Mouse (Mus musculus) MEL-GATA-1-ER (cell line): ENCODE data around the gene Pou6f1.

Experiments
- DNase-seq: peaks from one replicate; pipeline ENCODE4 v3.0.0-alpha.2; 2012; ENCODE audit warnings: low read depth; ENCODE audit errors: extremely low read depth

The Pou6f1 gene

DNA sequence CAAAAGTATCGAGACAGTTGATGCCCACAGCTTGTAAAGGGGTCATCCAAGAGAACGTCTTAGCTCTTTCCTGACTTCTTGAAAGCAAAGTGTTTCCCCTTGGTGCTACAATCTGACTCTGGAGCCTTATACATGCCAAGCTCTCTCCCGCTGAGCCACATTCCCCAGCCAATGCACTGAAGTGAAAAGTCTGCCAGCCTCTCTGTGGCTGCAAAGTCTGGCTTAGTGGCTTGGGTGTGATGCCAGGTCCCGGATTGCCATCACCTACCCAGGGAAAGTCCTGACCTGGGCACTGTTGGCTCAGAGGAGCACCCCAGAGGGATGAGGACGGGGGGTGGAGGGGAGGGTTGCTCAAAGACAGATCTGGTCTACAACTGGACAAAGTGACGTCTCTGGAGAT, 23.0 kb downstream of the Pou6f1 start:
- DNase-seq: no peak

DNA sequence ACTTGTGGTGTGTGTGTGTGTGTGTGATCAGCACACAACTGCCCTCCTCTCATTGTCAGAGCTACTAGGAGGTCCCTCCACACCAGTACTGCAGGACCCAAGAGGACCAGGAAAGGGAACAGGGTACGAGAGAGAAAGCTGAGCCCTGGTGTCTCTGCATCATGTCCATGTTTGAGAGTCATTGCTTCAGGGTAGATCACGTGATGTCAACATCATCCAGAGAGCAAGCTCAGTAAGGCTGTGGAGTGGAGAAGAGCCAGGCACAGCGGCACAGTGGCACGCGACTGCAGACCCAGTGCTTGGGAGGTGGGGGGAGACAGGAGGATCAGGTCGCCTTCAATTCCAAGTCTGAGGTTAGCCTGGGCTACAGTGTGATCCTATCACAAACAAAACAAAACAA, 23.4 kb downstream of the Pou6f1 start:
- DNase-seq: no peak

DNA sequence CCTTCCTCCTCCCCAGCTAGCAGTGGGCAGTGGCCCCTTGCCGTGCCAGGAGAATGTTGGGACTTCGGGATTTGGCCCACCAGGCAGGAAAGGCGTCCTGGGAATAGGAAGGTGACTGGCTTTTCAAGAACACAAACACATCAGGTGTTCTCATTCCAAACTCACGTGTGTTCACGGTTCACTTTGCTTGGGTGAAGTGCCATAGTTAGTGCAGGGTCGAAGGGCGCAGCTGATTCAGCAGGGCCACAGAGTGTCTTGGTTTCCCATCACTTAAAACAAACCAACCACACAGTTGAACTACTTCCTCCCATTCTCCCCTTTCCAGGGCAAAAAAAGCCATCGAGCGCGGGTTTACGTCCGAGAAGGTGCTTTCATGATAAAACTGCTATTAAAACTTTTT, 24.4 kb downstream of the Pou6f1 start:
- DNase-seq: no peak

DNA sequence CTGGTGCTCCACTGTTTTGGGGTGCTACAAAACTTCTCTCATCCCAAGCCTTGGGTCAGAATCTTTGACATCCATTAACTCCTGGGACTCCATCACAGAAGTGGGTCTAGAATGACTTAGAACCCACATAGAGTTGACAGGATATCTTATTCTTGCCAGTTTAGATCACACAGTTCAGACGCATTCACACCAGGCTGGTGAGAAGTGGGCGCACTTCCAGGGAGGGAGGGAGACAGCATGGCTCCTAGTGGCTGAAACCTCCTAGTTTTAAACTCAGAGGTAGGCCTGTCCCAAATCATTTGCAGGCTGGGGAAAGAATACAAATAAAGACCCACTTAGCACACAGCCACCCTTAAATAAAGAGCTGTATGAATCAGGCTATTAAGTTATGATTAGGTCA, 25.4 kb downstream of the Pou6f1 start:
- DNase-seq: no peak

DNA sequence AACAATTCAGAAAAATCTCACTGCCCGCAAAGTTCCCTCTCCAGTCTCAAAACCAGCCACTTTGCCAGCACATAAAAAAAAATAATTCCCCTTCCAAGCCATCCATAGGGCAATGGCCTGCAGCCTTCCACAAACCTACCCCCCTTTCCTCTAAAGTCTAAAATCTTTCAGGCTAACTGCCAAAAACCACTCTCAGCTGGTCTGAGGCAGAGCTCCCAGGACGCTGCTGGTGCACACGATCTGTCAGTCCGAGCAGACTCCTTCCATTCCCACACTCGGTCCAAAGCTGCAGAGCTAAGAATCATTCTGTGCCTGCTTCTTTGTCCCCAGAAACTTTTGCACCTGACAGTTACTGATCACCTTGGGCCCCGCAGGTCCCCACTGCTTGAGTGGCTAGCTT, 25.8 kb downstream of the Pou6f1 start:
- no peak for DNase-seq

DNA sequence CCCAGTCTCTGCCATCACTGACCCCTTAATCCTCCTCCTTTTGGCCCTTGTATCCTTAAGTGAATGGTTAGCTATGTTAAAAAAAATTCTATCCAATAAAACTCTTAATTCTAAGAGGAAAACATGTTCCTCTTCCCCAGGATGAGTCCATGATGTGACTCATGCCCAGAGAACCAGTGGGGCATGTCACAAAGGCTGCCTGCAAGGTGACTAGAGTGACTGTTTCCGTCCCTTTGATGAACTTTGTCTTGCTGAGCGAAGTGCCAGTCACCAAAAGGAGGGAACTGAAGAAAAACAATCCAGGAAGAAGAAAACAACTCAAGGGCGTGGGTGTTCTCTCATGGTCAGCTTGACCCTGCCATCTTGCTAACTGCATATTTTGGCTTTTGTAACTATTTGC, 30.5 kb downstream of the Pou6f1 start:
- DNase-seq: no peak

DNA sequence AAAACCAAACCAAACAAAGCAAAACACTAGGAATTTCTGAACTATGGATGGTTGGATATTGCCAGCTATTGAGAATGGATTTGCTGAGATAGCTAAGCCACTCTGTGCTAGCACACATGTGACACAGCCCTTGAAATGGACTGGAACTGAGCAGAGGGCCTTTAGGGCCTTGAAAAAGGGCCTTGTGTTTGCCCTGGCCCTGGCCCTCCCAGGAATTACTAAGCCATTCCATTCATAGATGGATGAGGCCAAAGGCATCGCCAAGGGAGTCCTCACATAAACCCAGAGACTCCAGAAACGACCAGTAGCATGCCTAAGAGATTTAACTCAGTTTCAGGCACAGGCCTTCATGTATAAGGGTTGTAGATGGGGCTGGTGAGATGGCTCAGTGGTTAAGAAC, 33.3 kb downstream of the Pou6f1 start:
- DNase-seq: no peak

DNA sequence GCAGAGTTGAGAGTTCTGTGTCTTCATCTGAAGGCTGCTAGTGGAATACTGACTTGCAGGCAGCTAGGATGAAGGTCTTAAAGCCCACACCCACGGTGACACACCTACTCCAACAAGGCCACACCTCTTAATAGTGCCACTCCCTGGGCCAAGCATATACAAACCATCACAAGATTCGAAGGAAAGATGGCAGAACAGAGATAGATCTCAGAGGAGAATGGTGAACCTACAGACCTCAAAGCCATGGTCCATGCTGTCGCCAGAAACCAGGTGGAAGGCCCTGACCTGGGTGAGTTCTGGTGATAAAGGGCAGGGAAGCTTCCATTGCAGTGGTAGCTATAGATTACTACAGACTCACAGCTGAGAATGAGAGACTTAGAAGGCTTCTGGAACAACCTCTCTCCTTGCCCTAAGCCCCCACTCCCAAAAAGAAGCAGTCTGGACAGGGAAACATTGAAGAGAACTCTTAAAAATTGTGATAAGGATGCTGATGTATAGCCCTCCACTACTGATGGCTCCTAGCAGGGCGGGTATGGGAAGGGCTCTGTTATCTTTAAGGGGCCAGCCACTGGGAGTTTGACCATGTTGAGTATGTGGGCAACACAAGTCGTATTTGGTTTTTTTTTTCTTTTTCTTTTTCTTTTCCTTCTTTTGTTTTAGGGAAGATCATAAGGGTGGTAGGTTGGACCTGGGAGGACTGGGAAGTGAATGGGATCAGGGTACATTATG, 41.9 kb downstream of the Pou6f1 start:
- DNase-seq: no peak

DNA sequence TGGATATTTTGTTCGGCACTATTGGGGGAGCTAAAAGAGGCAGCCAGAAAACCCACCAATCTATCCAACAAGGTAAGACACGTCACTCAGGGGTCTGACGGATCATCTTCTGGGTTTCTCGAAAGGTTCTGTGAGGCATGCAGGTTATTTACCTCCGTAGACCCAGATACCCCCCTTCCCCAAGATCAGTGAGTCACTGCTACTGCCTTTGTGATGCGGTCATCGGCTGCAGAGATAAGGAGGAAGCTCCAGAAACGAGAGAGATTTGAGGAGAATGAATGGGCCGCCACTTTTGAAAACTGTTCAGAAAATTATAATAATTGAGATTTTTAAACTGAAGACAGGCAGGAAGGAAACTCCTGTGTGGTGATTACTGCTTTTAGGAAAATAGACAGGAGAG, 43.4 kb downstream of the Pou6f1 start:
- DNase-seq: no peak

DNA sequence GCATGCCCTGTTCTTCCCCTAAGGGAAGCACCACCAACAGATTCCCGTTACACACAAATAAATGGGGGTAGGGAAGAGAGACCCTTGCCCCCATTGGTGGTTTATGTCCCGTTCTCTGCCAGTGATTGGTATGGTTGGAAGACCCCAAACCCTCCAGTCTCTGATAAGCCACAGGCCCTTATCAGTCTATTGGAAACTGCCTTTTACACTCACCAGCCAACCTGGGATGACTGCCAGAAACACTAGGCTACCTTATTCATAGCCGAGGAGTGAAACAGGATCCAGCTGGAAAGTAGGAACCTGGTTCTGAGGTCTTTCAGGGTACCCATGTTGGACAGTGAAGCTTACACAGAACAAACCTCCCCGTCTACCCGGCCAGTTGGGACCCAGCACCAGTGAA, 43.8 kb downstream of the Pou6f1 start:
- no peak for DNase-seq

DNA sequence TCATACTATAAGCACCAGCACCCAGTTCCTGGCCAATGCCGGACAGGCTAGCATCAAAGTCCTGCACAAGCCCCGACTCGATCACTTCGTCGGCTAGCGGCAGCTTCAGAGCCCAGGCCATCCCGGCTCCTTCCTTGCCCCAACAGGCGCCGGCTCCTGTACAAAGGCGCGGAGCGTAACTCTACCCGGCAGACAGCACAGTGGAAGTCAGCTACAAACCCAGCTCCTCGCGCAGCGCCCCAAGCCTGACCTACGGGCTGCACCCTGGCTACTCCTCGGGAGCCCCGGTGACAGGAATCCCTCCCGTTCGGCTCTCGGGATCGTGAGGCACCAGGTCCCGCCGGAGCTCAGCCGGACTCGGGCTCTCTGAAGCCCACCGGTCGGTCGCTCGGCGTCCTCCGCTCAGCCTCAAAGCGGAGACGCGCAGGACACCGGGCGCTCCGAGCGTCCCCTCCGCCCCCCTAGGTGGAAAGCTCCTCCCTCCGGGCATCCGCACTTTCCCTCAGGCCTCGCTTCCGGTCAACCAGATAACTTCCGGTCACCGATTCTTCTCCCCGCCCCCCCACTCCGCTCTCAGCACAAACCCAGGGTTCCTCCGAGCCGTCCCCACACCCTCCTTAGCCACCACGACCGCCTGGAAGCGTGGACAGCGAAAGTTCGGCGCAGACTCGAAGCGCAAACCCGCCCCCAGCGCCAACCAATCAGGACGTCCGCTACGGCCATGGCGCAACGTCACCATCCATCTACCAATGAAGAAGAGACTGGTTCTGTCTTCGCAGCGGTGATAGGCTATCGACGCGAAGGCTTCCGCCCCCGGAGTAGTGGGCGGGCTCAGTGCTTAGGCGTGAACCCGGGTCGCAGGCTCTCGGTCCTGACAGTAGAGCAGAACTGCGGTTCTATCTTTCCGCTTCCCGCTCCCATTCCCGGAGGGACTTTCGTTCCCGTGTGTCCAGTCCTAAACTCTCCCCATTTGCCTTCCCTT, 48.2 kb downstream of the Pou6f1 start, which contains the start of gene Tfcp2:
Tfcp2 (minus strand) TSS at position 683 of the 982 bp plus-strand sequence.
- peak; percentile 97 for DNase-seq

DNA sequence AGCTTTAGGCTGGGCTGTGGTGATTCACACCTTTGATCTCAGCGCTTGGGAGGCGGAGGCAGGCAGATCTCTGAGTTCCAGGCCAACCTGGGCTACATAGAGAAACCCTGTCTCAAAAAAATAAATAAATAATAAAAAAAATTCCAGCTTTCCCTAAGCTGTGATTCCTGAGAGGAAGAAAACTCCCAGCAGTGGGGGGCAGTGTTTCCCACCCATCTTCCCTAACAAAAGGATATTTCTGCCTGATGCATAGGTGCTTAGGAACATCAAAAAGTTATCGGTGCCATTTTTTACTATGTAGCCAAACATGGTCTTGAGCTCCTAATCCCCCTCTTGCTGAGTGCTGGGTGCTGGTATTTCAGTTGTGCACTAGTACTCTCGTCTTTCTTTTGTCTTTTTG, 49.5 kb downstream of the Pou6f1 start:
- no peak for DNase-seq

DNA sequence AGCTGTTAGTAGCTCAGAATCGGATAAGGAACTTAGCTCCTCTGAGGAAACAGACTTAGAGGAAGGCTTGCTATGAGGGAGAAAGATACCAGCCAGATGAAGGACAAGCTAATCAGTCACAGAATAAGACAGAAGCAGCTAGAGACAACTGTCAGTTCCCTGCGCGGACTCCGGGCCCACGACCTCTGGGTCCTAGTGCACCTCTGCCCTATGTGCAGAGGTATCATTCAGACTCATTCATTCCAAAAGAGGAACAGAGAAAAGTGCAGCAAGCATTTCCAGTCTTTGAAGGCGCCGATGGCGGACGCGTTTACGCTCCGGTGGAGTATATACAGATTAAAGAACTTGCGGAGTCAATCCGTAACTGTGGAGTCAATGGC, 56.1 kb downstream of the Pou6f1 start:
- DNase-seq: peak; percentile 98

DNA sequence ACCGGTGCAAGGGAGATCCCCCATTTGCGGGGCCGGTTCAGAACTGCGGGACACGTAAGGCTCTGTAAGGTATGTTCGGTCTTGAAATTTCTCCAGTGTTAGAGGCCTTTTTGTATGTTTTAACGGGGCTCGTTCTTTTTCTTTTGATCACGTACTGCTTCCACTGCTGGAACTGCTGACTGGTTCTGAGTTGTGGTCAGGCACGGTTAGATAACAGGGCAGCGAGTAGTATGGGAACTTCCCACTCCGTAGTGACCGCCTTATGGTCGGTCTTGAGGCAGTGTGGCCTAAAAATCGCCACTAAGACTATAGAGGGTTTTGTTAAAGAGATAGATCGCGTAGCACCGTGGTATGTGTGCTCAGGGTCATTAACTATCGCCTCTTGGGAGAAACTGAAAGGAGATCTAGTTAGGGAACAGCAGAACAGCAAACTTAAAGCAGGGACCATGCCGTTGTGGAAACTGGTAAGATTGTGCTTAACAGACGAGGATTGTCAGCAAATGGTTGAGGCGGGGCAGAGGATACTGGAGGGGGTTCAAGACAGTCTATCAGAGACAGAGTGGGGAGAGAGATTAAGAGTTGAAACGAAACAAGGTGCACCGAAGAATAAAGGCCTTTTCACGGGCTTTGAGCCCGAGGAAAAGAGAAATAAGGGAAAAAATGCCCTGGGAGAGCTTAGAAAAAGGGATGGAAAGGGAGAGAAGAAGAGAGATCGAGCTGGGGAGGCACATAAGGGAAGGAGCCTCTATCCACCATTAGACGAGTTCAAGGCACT, 56.7 kb downstream of the Pou6f1 start:
- DNase-seq: peak; percentile 62

DNA sequence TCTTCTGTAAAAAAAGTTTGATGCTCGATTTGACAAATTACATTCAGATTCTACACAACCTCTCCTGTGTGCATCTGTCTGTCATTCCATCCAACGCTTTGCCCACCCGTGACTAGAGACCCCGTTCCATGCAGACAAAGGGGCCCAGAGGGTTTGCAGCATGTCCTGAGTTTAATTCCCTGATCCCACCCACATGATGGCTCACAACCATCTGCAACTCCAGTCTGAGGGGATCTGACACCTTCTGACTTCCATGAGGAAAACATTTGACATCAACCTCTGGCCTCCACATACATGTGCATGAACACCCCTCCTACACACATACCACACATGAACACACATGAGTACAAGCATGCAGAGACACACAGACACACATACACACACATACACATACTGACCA, 58.4 kb downstream of the Pou6f1 start:
- DNase-seq: no peak

DNA sequence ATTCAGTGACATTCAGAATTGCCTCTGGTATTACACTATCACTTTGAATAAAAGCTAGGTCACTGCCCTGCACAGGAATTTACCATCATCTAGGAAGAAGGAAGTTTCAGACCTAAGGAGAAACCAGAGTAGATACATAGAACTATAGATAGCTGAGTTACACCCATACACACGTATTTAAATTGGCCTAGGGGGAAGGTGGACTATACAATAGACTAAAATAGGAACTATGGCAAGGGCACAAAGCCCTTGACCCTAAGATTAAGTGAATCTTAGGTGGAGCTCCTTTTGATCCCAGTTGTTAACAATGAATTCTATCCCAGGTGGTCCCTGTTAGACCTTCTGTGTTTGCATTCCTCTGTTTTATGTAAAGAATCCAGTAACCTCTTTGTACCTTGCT, 58.8 kb downstream of the Pou6f1 start:
- DNase-seq: peak; percentile 26

DNA sequence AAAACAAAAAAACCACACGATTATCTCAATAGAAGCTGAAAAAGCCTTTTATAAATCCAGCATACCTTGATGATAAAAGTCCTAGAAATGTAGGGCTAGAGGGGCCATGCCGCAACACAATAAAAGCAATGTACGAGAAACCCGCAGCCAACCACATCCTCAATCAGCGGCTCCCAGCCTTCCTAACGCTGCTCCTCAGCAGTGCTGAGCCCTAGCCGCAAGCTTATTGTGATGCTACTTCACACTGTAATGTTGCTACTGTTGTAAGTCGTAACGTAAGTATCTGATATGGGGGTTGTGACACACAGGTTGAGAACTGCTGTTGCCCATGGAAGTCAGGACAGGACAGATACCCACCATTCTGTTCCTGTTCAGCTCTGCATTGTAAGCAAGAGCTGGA, 60.4 kb downstream of the Pou6f1 start:
- no peak for DNase-seq

DNA sequence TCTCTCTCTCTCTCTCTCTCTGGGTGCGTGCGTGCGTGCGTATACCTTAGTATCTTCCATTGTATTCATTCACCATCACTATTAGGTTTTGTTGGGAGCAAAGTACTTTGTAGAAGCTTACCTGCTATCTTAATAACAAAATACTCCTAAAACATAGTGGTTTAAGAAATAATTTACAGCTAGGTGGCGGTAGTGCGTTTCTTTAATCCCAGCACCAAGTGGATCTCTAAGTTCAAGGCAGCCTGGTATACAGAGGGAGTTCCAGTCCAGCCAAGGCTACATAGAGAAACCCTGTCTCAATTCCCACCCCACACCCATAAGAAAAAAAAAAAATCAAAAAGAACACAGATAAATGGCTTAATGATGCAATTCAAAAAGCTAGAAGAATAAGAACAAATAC, 61.9 kb downstream of the Pou6f1 start:
- DNase-seq: peak; percentile 72

DNA sequence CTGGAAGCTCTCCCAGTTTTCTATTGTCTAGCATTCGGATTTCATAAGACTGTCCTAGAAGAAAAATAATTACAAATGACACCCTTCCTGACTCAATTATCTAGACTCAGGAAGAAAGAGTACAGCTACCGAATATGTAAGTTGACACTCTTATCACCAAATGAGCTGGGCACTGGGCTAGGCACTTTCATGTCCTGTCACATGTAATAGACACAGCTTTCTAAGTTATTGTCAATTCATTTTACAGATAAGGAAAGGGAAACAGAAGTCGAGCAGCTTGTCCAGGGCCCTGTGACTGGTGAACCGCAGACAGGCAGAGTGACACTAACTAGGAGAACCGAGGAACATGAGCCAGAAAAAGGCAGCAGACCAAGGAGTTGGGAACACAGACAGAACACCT, 71.9 kb downstream of the Pou6f1 start:
- DNase-seq: peak; percentile 22

DNA sequence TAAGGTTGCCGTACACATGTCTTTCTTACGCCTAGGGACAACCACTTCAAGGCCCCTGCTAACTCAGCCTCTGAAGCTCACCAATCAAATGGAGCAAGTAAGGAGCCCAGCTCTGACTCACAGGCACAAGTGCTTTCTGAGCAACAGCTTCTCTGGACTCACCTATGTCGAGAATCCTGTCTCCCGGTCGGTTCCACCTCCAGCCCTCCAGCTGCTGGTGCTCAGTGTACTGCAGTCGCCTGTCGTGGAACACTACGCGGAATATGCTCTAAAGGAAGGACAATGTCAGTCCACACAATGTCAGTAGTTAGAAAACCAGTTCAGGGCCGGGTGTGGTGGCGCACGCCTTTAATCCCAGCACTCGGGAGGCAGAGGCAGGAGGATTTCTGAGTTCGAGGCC, 74.4 kb downstream of the Pou6f1 start:
- DNase-seq: no peak
